Mouse (Mus musculus) lung, adult 2 months (tissue): ENCODE measurements around the gene Micall1.

ENCODE experiments used
- CTCF ChIP-seq: fragments of 200-500 bp; IDR thresholded peaks from 2 replicates; pipeline ENCODE4 v1.5.1; 2011; ENCODE audit warnings: mild to moderate bottlenecking, low read length, control low read depth; ENCODE audit not compliant: insufficient read depth
- POLR2A ChIP-seq: fragments of 200-500 bp; IDR thresholded peaks from 2 replicates; pipeline ENCODE4 v1.6.1; 2011; ENCODE audit warnings: low read depth, mild to moderate bottlenecking, control low read depth, low read length, borderline replicate concordance; ENCODE audit errors: extremely low read depth

- TF ChIP-seq CTCF = no peak
- peak; percentile 52; the same call in 1 of the 2 replicates for TF ChIP-seq POLR2A
Measured at GRCm38 (mm10) chr15:79108421-79109320, at the start of gene Micall1.
